Mouse (Mus musculus): ENCODE results near the gene Gm5136. TPM values are rescaled to one million over a fixed set of nuclear protein-coding genes. Genes with fewer than 3 reads are reported as not detected.
A peak's percentile ranks its signal among the peaks of the same experiment; 100 is the strongest.

Gene Gm5136
- total RNA-seq (2021) = not detected
- long read RNA-seq, experiment 1 = 0 reads
- long read RNA-seq, experiment 2 = 0 reads

DNA sequence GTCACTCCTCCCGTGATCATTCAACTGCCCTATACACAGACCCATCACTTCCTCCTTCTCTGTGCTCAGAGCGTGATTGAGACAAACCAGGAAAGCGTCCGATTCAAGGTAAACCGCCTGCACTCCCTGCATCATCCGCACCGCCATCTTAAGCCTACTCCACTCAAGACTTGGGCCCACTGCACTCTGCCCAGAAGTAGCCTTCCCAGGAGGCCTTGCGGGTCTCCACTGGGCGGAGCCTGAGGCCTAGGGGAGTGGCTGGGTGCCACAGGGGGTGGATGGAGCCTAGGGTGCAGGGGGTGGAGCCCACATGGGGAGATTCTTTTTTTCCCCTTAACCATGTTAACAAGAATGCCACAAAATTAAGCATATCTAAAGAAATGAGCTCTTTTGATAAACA lies at the start of gene Gm5136:
Gm5136 (minus strand) TSS at position 215 of the 400 bp plus-strand sequence.
- intact Hi-C loops (cut with DNase I) = no loop called here
- no peak within 1 kb of the TSS for H3K4me3 ChIP-seq
- no peak for TF ChIP-seq CTCF (IDR thresholded peaks at IDR 0.05)
- H3K27ac ChIP-seq = no peak within 1 kb of the TSS
- DNase-seq = no peak

DNA sequence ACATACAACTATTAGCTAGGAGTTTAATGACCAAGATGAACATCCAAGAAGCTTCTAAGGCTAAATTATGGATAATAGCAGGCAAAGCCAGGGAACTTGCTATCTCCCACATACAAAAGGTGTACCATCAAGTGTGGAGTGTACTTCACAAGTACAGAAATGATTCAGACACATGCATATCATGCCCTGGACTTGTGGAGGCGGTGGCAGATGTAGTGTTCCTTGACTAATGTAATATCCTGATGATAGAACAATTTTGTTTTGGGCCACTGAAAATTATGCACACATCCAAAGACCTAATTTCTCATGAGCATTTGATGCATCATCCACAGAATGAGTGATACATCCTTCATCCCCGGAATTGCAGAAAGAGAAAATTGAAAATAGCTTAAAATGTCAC lies 43.8 kb upstream of the Gm5136 start:
- no peak for DNase-seq
- intact Hi-C loops (cut with DNase I) = no loop called here
- no peak for TF ChIP-seq CTCF (IDR thresholded peaks at IDR 0.05)
- Histone ChIP-seq H3K27ac (no peak overlapping the region), H3K4me3 (no peak overlapping the region)

DNA sequence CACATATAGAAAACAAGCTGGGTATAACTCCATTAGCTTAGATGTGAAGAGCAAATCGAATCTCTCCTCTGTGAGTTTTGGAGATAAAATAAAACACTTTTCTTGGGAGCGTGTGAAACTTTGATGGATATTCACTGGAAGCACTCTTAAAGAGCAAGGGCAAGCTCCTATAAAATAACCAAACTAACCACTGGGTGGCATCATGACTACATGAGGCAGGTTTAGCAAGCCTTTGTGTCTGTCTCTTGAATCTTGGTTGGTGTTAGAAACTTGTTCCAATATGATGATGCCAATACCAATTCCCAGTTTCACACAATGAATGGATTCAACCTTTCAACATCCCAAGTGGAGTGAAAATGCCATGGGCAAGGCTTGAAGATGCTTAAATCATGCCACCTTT lies 34.0 kb upstream of the Gm5136 start:
- no peak overlapping the region for H3K4me3 ChIP-seq
- H3K27ac ChIP-seq = no peak overlapping the region
- intact Hi-C loops (cut with DNase I) = no loop called here
- no peak for DNase-seq
- peak; percentile 58 for TF ChIP-seq CTCF (IDR thresholded peaks at IDR 0.05)

DNA sequence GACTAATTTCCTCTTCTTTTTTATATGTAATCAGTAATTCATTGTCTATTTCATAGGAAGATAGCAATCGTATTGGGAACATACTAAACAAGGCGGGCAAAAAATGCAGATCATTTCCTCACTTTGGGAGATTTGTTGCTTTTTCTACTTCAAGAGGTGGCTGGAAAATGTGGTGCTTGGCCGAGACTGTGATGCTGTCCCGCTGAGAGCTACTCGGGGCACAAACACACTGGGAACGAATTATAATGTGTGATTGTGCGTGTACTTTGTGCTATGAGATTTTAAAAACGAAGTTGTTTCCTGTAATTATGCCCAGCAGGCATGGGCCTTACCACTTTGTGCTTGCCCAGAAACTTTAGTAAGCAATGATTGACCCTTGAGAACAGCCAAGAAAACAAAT lies 29.0 kb upstream of the Gm5136 start:
- TF ChIP-seq CTCF (IDR thresholded peaks at IDR 0.05) = no peak
- no peak for DNase-seq
- H3K4me3 ChIP-seq = no peak overlapping the region
- intact Hi-C loops (cut with DNase I) = no loop called here
- H3K27ac ChIP-seq = no peak overlapping the region

DNA sequence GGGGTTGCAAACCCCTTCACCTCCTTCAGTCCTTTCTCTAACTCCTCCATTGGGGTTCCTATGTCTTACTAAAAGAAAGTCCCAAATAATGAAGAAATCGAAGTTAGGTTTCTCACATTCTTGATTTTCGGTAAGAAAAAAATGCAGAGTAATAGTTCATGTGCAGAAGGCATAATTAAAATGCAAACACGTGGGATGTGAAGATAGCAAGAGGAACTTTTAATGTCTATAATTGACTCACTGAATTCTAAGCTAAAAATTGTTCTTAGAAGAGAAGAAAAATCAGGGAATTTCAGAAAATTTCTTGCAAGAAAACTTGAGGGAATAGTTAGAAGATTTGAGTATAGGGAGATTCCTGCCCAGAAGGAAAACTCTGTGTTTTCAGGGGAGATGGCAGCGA lies 26.4 kb upstream of the Gm5136 start:
- TF ChIP-seq CTCF (IDR thresholded peaks at IDR 0.05) = no peak
- intact Hi-C loops (cut with DNase I) = no loop called here
- no peak for DNase-seq

DNA sequence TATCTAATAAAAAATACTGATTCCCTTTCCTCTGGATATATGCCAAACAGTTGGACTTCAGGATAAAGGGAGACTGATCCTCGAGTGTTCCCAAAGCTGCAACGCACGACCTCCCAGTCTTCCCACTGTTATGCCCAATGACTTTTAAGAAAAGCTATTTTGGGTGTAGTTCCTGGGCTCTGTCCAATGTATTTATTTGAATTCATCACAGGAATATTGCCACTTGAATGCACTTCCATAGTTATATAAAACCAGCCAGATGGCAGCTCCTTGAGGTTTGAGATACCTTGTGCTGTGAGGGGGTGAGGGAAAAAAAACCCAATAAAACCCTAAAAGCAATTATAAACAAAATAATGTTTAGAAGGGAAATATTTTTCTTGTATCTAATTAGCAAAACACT lies 24.9 kb upstream of the Gm5136 start:
- DNase-seq = no peak
- no peak overlapping the region for H3K4me3 ChIP-seq
- intact Hi-C loops (cut with DNase I) = no loop called here
- no peak for TF ChIP-seq CTCF (IDR thresholded peaks at IDR 0.05)
- H3K27ac ChIP-seq = no peak overlapping the region

More for the DNA sequence above, 26.4 kb upstream of the Gm5136 start:
- Histone ChIP-seq H3K4me3 (no peak overlapping the region), H3K27ac (no peak overlapping the region)

DNA sequence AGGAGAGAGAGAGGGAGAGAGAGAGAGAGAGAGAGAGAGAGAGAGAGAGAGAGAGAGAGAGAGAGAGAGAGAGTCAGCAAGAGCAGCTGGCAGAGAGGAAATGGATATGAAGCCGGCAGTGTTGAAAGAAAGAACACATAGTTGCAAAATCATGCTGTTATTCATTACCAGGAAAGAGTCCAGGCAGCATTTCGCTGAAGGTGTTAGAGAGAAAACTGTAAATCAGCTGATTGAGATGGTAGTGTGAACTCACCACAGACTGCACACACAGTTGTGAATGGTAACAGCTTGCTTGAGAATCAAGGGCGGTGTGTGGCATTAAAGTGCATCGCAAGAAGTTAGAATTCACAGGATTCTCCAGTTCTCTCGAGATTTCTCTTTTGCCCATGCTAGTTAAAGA lies 10.6 kb upstream of the Gm5136 start:
- intact Hi-C loops (cut with DNase I) = no loop called here
- H3K4me3 ChIP-seq = no peak overlapping the region
- TF ChIP-seq CTCF (IDR thresholded peaks at IDR 0.05) = no peak
- H3K27ac ChIP-seq = no peak overlapping the region
- DNase-seq = no peak

DNA sequence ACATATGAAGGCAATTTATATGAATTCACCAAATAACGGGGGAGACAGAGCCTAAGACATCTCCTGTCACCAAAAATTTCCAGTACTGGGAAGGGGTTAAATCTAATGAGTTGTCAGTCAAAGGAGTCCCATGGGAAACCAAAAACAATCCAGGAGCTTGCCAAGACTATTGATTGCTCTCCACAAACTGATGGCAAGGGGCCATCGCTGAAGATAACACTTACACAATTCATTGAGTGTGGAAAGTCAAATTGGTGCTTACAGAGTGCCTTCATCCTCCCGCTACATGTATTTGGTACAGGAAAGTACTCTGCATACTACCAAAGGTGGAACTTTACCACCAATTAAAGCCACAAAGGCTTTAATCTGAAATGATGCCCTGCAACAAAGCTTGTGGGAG lies 5.7 kb upstream of the Gm5136 start:
- no peak overlapping the region for H3K27ac ChIP-seq
- no peak for DNase-seq
- no peak overlapping the region for H3K4me3 ChIP-seq
- intact Hi-C loops (cut with DNase I) = no loop called here
- TF ChIP-seq CTCF (IDR thresholded peaks at IDR 0.05) = no peak

DNA sequence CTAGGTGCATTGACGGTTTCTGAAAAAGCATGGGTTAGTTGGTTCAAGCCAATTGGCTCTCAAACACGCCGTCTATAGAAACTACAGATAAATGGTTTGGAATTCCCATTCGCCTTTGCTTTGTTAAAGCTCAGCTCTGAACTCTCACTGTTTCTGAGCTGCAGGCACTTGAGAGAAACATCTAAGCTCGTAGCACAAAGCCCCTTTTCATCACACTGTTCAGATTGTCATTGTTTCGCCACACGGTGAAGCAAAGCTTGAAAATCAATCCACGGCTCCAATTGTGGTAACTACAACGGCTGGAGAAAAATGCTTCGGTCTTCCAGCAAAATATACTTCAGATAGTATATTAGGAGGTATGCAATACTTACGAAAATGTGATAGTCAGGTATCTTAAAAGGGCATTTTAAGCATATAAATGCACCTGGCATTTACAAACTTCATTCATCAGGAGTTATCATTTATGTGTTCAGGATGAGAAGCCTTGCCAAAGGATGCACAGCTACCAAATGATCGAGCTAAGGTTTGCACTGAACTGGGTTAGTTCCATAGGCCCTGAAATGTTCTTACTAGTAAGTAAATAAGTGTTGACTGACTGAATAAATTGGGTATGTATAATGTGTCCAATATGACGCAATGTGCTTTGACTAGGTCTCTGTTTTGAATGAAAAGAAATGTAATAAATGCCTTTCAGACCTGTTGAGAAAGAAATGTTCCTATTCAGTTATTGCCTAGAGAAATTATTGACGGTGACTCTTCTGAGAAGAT lies 1.6 kb upstream of the Gm5136 start:
- no peak overlapping the region for H3K4me3 ChIP-seq
- intact Hi-C loops (cut with DNase I) = no loop called here
- DNase-seq = no peak
- H3K27ac ChIP-seq = no peak overlapping the region
- TF ChIP-seq CTCF (IDR thresholded peaks at IDR 0.05) = no peak

DNA sequence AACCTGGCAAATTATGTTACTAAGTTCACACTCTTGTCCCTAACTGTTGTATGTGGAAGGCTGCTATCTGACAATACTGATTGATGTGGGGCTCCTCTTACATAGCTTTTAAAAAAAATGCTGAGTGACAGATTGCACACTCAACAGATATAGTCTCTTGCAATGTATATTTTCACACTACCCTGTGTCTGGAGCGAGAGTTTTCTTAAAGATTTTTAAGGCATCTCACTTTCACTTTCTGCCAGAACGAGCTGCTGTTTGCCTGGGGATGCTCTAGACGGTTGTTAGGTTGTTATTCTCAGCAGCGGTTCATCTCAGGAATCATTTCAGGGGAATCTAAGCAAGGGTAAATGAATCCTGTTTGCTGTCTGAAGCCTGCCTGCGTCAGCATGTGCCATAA lies 2.9 kb downstream of the Gm5136 start:
- DNase-seq = no peak
- Histone ChIP-seq H3K4me3 (no peak overlapping the region), H3K27ac (no peak overlapping the region)
- no peak for TF ChIP-seq CTCF (IDR thresholded peaks at IDR 0.05)
- intact Hi-C loops (cut with DNase I) = no loop called here

DNA sequence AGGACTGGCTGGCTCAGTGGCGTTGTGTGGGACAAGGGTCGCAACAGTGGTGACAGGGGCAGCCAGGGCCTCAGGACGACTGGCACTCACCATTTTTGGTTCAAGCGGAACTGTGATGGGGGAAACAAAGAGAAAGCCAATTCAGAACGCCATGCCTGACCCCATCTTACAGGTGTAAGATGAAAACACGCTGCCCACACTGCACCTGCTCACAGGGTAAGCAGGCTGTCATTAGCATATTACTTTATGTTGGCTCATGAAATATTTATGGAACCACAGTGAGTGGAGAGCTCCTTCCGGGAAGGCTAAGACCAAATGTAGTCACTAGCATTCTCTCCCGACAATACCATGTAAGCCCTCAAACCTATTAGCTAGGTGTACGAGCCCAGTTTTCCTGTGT lies 9.0 kb downstream of the Gm5136 start:
- H3K4me3 ChIP-seq = no peak overlapping the region

DNA sequence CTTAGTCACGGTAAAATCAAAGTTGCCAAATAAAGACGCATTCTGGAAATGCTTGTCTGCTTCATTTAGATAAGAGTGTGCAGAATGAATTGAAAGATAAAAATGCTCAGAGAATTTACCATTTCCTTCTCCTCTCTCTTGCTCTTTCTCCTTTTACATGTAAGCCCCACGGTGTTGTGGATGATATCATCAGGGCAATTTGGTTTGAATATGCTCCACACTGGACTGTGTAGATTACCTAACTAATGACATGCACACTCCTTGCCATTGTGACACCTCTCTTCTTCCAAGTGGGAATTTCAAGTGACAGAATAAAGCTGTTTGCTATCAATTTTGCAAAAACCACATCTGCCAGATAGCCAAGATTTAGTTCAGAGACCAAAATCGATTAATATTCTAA lies 13.3 kb downstream of the Gm5136 start:
- intact Hi-C loops (cut with DNase I) = no loop called here
- no peak for DNase-seq
- Histone ChIP-seq H3K27ac (no peak overlapping the region), H3K4me3 (no peak overlapping the region)
- no peak for TF ChIP-seq CTCF (IDR thresholded peaks at IDR 0.05)

More for the DNA sequence above, 9.0 kb downstream of the Gm5136 start:
- no peak overlapping the region for H3K27ac ChIP-seq
- no peak for DNase-seq
- intact Hi-C loops (cut with DNase I) = no loop called here
- no peak for TF ChIP-seq CTCF (IDR thresholded peaks at IDR 0.05)

DNA sequence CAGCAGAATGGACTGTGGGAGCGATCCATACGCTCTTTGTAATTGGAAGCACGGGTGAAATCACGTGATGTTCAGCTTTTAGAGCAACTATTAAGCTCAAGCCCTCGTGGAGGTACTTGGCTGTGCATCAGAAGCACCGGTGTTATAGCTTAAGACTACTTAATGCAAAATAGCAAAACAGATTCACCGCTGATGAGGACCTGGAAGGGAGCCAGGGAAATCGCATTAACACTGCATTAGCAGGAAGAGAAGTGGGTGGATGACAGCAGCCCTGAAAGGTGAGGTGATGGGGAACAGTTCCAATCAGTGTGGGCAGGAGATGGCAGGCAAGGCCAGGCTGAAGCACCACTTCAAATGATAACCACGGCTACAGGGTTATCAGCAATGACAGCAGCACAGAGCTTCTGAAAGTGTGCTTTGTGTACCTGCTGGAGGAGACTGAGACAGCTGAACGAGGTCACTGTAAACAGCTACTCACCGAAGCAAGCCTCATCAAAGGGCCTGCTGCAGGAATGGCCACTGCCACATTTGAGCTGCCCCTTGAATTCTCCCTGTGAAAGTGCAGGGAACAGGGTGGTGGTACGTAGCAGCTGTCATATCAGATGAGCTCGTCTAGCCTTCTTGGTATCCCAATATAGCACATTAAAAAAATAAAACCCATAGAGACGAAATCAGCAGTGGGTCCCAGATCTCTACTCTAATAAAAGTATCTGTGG lies 20.1 kb downstream of the Gm5136 start:
- H3K4me3 ChIP-seq = no peak overlapping the region
- intact Hi-C loops (cut with DNase I) = no loop called here
- H3K27ac ChIP-seq = no peak overlapping the region
- no peak for DNase-seq
- no peak for TF ChIP-seq CTCF (IDR thresholded peaks at IDR 0.05)

DNA sequence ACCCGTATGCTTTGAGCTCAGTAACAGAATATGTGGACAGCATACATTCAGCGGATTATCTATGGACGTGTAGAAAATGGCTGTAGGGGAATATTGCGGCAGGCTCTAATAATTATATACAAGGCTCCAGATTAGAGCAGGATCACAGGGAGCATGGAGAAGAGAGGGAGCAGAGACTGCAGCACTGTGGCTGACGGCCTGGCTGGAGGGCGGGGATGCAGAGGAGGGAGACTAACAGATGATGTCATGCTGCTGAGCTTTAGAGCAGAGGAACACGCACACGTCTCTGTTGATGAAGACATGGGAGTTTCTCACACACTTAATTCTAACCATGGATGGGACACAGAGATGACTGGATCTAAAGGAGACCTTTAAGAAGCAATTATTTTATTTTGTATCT lies 22.9 kb downstream of the Gm5136 start:
- no peak for TF ChIP-seq CTCF (IDR thresholded peaks at IDR 0.05)

More for the DNA sequence above, 22.9 kb downstream of the Gm5136 start:
- Histone ChIP-seq H3K4me3 (no peak overlapping the region), H3K27ac (no peak overlapping the region)
- intact Hi-C loops (cut with DNase I) = no loop called here
- DNase-seq = no peak
